Mouse (Mus musculus): ENCODE results near the gene Tmem38a.

DNA sequence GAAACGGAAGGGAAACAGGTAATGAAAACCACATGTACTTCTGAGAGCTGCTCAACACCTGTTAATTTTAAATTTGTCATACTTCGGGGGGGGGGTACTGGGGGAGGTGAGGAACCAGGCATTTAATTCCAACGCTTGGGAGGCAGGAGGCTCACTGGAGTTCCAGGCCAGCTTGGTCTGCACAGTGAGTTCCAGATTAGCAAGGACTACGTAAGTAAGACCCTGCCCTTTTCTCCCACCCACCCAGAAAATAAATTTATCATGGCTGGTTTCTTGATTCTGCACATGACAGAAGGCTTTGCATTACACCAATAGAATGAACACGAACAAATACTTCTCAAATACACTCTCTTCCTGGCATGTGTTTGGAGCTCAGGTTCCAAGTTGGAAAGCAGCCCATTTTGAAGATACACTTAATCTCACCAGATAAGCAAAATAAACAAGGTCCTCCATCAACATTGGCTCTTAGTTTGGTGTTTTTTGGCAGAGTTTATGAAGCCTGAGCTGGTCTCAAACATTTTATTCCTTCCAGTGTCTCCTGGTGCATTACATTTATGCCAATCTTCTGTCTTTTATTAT lies 22.5 kb upstream of the Tmem38a start:
- TF ChIP-seq UBTF (IDR thresholded peaks at IDR 0.05; ENCODE audit: borderline replicate concordance, insufficient read depth, low read depth, low read length) (no peak), ZKSCAN1 (IDR thresholded peaks at IDR 0.05; ENCODE audit: low read depth, low read length) (no peak), CTCF (IDR thresholded peaks at IDR 0.05 in 2 of 3, conservative IDR thresholded peaks at IDR 0.05 in 1 of 3; ENCODE audit: control insufficient read depth in 1 of 3, insufficient read depth in 1 of 3, low read depth in 2 of 3, low read length in 3 of 3, poor library complexity in 1 of 3, severe bottlenecking in 1 of 3) (no peak), POLR2A (IDR thresholded peaks at IDR 0.05; ENCODE audit: control insufficient read depth in 1 of 2, insufficient read depth in 1 of 2, low read depth in 1 of 2, low read length in 2 of 2, poor library complexity in 1 of 2) (no peak), HCFC1 (IDR thresholded peaks at IDR 0.05; ENCODE audit: low read depth, low read length) (0 out of 2 replicates have a peak, but pooled peaks have one; percentile 36), E2F4 (IDR thresholded peaks at IDR 0.05; ENCODE audit: borderline replicate concordance, low read depth, low read length) (no peak)

Measured in MEL (cell line).